Mouse (Mus musculus) G1E (cell line): ENCODE results near the gene Tmem270. TPM values are rescaled to one million over a fixed set of nuclear protein-coding genes. Genes with fewer than 3 reads are reported as not detected.

Source experiments
- ATAC-seq: 2 replicates; pipeline ENCODE4 v1.8.0; 2016; ENCODE audit warnings: mild to moderate bottlenecking; ENCODE audit not compliant: insufficient number of reproducible peaks, poor library complexity, low FRiP score, severe bottlenecking; ENCODE audit errors: extremely low read depth
- DNase-seq: peaks from one replicate; pipeline ENCODE4 v3.0.0; 2012; ENCODE audit warnings: low spot score
- H3K27me3 ChIP-seq: 2 replicates; pipeline ENCODE4 v1.6.1; 2012; ENCODE audit warnings: mild to moderate bottlenecking, low read length, inconsistent platforms; ENCODE audit not compliant: insufficient read depth
- H3K36me3 ChIP-seq: replicated peaks from 2 replicates; pipeline ENCODE3; 2012; ENCODE audit warnings: mild to moderate bottlenecking, inconsistent platforms
- H3K4me1 ChIP-seq: 2 replicates; pipeline ENCODE4 v1.6.1; 2012; ENCODE audit warnings: low read depth, low read length, inconsistent platforms, mixed read lengths; ENCODE audit not compliant: insufficient read depth
- H3K4me3 ChIP-seq: 2 replicates; pipeline ENCODE4 v1.5.1; 2012; ENCODE audit warnings: low read depth, mild to moderate bottlenecking, inconsistent platforms, low read length, moderate library complexity, mixed read lengths
- H3K9me3 ChIP-seq: replicated peaks from 2 replicates; pipeline ENCODE4 v1.6.1; 2012; ENCODE audit warnings: inconsistent platforms
- CTCF ChIP-seq: IDR thresholded peaks from 2 replicates; pipeline ENCODE4 v1.5.1; 2012; ENCODE audit warnings: low read depth, low read length, inconsistent platforms, mixed read lengths
- GATA1 ChIP-seq: IDR thresholded peaks from 2 replicates; pipeline ENCODE4 v1.6.1; 2012; ENCODE audit warnings: borderline replicate concordance, low read length, inconsistent platforms, mixed read lengths
- GATA2 ChIP-seq: IDR thresholded peaks from 2 replicates; pipeline ENCODE4 v1.6.1; 2012; ENCODE audit warnings: low read depth, low read length, inconsistent platforms, borderline replicate concordance
- POLR2AphosphoS5 ChIP-seq: IDR thresholded peaks from 2 replicates; pipeline ENCODE4 v1.6.1; 2012; ENCODE audit warnings: low read depth, low read length, inconsistent platforms; ENCODE audit not compliant: insufficient replicate concordance
- TAL1 ChIP-seq: conservative IDR thresholded peaks from 2 replicates; pipeline ENCODE4 v1.6.1; 2012; ENCODE audit warnings: low read depth, low read length, inconsistent platforms, mixed read lengths
- polyA plus RNA-seq: library from polyadenylated mRNA; stranded (reverse); fragments of >175 nt; gene quantifications from 2 replicates; pipeline ENCODE4 v1.2.3, GENCODE M21; 2012
- total RNA-seq, 2 experiments: library from RNA; stranded (forward) in 1 of 2; stranded (reverse) in 1 of 2; fragments of 200-1000 nt in 1 of 2; fragments of >200 nt in 1 of 2; fragmentation: Nextera tagmentation in 1 of 2; gene quantifications; 2 replicates each; pipeline ENCODE4 v1.2.3; 2014 to 2017

Gene Tmem270
- not detected in 2 replicates for total RNA-seq (2014; fragmentation: Nextera tagmentation)
- total RNA-seq (2017) = not detected in 2 replicates
- polyA plus RNA-seq = not detected in 2 replicates

DNA sequence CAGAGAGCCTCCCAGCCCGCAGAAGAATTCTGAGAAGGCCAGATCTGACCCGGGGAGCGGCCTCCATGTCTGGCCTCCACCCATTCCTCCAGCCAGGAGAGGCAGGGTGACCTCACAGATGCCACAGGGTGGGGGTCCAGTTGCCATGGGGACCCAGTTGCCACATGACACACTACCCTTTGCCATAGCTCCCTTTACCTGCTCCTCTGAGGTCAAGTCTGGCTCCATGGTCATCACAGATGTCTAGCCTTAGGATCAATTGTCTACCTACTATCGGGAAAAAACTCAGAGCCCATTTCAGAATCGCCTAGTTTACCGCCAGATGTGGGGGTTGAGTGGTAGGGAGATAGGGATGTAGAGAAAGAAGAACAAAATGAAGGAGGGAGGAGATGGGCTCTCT, at the start of gene Tmem270:
Gene Tmem270, minus strand, starts transcription at position 101 of the 400 bp plus-strand sequence.
- no peak for DNase-seq
- no peak within 1 kb of the TSS; the same call in 1 of the 2 replicates for H3K4me3 ChIP-seq
- no peaks in the 10 kb centered on the region for H3K36me3 ChIP-seq
- peaks cover 19% of the 10 kb centered on the region for H3K27me3 ChIP-seq
- TF ChIP-seq POLR2AphosphoS5 (no peak), TAL1 (no peak), GATA1 (no peak), GATA2 (no peak), CTCF (no peak)
- no peaks in the 10 kb centered on the region; the same call in 1 of the 2 replicates for H3K9me3 ChIP-seq
- ATAC-seq = no peak
- peaks cover 7% of the 10 kb centered on the region for H3K4me1 ChIP-seq

DNA sequence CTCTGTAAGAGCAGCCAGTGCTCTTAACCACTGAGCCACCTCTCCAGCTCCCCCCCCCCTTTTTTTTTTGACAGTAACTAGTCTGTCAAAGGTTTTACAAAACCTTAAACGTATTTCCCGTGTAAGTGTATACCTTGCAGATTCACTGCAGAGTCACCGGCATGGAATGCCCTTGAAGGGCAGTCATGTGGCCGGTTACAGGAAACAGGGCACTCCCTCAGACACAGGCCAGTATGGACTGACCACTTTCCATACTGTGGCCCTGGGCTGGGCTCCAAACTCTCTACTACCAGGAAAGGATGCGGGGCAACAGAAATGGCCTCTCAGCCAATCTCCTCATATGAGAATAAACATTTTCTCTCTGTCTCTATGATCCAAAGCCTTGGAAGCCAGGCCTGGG, 49.0 kb upstream of the Tmem270 start:
- no peaks in the 10 kb centered on the region for H3K36me3 ChIP-seq
- TF ChIP-seq GATA1 (no peak), POLR2AphosphoS5 (no peak), GATA2 (no peak), TAL1 (no peak), CTCF (no peak)
- no peak for ATAC-seq
- H3K9me3 ChIP-seq = no peaks in the 10 kb centered on the region
- no peak overlapping the region for H3K4me3 ChIP-seq
- H3K4me1 ChIP-seq = peaks cover 23% of the 10 kb centered on the region
- H3K27me3 ChIP-seq = peaks cover 41% of the 10 kb centered on the region
- no peak for DNase-seq

DNA sequence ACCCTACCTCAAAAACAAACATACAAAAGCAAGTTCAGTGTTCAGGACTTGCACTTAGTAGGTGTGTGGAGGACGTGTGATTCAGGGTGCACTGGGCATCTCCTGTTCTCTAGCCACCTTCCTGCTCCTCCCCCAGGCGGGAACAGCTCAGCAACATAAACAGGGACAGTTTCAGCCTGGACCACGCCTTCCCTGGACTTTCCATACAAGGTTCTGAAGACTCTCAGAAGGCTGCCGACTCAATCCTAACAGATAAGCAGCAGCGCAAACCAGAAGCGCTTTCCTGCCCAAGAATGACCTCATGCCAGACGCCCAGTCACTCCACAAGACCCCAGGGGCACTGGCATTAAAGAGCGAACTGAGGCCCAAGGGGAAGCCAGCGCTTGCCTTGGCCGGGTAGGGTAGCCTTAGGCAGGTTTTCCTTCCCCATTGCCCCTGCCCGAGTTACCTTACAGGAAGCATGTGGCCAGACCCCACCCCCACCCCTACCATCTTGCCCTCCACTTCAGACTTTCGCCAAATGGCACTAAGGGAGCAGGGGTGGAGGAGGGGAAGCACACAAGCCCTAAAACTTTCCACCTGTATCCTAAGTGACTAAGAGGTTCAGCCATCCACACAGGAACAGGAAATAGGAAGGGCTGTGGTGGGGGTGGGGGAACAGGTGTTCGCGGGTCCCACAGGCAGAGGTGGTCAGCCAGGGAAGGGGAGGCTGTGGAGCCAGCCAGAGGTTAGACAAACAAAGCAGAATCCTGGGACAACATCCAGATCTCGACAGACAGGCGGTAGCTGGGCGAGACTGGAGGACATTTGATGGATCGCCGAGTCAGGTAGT, 44.7 kb upstream of the Tmem270 start:
- H3K36me3 ChIP-seq = no peaks in the 10 kb centered on the region
- H3K4me3 ChIP-seq = no peak overlapping the region
- H3K27me3 ChIP-seq = peaks cover 49% of the 10 kb centered on the region
- TF ChIP-seq GATA1 (no peak), POLR2AphosphoS5 (no peak), CTCF (no peak), TAL1 (no peak), GATA2 (no peak)
- DNase-seq (no peak), ATAC-seq (no peak)
- H3K9me3 ChIP-seq = no peaks in the 10 kb centered on the region
- peaks cover 7% of the 10 kb centered on the region for H3K4me1 ChIP-seq

DNA sequence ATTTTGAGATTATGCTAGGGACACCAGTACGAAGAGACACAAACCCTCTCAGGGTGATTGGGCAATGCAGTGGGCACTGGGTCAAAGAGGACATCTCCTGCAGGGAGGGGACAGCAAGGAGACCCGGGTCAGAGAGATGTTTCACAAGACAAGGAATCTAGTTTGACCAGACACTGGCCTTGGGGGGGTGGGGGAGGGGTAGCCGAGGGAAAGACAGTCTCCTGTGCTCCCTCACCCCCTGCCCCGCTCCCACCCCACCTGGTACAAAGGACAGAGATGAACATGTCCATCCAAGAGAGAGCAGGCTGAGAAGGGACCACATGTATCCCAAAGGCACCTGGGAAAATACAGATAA, 41.5 kb upstream of the Tmem270 start:
- TF ChIP-seq POLR2AphosphoS5 = no peak
- no peak for TF ChIP-seq TAL1
- H3K9me3 ChIP-seq = no peaks in the 10 kb centered on the region
- ATAC-seq (no peak), DNase-seq (no peak)
- H3K27me3 ChIP-seq = peaks cover 46% of the 10 kb centered on the region
- no peaks in the 10 kb centered on the region for H3K36me3 ChIP-seq
- H3K4me1 ChIP-seq = peaks cover 7% of the 10 kb centered on the region
- no peak overlapping the region for H3K4me3 ChIP-seq

DNA sequence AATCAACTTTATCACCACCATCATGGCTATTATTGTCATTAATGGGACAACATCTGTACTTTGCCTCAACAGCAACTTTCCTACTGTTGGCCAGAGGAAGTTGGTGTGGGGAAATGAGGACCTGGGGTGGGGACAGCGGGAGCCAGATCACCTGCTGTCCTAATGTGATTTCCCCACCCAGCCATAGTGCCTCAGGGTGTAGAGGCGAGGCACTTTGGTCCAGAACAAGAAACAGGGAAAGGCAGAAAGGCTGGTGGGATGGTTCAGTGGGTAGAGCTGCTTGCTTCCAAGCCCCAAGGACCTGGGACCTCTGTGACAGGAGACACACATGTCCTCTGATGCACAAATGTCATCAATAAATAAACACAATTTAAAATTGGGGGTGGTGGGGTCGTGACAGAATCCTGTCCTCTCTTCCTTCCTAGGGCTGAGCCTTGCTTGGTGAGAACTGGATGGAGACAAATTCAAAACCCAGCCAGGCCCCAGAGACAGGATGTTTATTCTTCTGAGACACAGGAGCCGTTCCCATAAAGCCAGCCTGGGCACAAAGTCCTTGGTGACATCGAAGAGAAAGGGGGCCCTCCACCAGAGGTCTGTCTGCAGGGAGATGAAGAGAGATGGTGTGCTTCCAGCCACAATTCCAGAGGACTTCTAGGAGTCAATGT, 41.0 kb upstream of the Tmem270 start:
- Histone ChIP-seq H3K36me3 (no peaks in the 10 kb centered on the region), H3K4me1 (peaks cover 7% of the 10 kb centered on the region), H3K9me3 (no peaks in the 10 kb centered on the region), H3K4me3 (no peak overlapping the region), H3K27me3 (peaks cover 44% of the 10 kb centered on the region)
- ATAC-seq (no peak), DNase-seq (no peak)
- no peak for TF ChIP-seq GATA2
- TF ChIP-seq GATA1 = no peak
- TF ChIP-seq POLR2AphosphoS5 = no peak
- no peak for TF ChIP-seq TAL1
- TF ChIP-seq CTCF = no peak

DNA sequence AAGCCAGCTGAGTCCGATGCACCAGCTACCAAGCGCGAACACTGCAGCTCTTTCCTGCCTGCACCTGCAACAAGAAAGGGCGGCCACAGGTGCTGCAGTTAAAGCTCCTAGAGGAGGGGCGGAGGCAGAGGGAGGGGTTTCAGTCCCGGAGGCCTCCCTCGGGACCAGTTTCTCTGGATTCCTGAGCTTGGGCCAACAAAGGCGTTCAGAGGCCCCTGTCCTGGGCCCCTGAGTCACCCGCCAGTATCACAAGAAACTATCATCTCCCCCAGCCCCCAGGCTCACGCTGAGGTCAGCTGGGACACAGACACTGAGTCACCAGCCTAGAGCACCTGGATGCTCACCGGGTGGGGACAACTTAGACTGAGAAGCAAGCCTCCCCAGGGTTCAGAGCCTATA, 40.3 kb upstream of the Tmem270 start, which contains the start of gene Cldn4:
Gene Cldn4, minus strand, starts transcription at position 78 of the 399 bp plus-strand sequence.
- DNase-seq (no peak), ATAC-seq (no peak)
- Histone ChIP-seq H3K4me3 (no peak within 1 kb of the TSS), H3K27me3 (peaks cover 38% of the 10 kb centered on the region), H3K36me3 (no peaks in the 10 kb centered on the region), H3K4me1 (peaks cover 10% of the 10 kb centered on the region), H3K9me3 (no peaks in the 10 kb centered on the region)
- no peak for TF ChIP-seq GATA1
- TF ChIP-seq CTCF = no peak
